Mouse (Mus musculus) C3H10T1/2 (cell line): ENCODE data around the gene Ube2dnl2. TPM values are rescaled to one million over a fixed set of nuclear protein-coding genes. Genes with fewer than 3 reads are reported as not detected.

Experiments
- polyA plus RNA-seq, 2 experiments: library from polyadenylated mRNA; unstranded; fragments of >200 nt; fragmentation: generic; extraction: Trizol; gene quantifications; one replicate each; pipeline ENCODE4 v1.2.1; 2012; ENCODE audit warnings: missing spikeins in 2 of 2

The Ube2dnl2 gene
- polyA plus RNA-seq, result not detected

DNA sequence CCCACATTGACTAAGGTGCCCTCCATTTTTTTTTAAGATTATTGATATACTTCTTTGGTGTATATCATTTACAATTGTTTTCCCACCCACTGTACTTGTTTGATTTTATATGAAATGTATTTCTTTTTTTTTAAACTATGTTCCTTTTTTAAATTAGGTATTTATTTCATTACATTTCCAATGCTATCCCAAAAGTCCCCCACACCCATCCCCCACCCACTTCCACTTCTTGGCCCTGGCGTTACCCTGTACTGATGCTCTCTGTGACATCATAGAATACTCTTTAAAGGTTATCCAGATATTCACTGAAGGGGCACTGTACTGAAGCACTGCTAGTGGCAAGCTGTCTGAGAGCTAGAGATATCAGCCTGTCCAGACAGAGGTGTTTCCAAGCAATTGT lies at the start of gene Ube2dnl2:
Gene Ube2dnl2, plus strand, starts transcription at position 301 of the 400 bp plus-strand sequence.

GRCm38 (mm10) chrX:114904712-114905111 lies 2.7 kb upstream of the Ube2dnl2 start, which contains the start of gene Ube2dnl1:
Ube2dnl1 (plus strand) TSS chrX:114905012.

Other genes starting within 250 kb of the Ube2dnl2 start
- gene Ube2dnl1, start 2.6 kb upstream of the Ube2dnl2 start, polyA plus RNA-seq, result not detected